Mouse (Mus musculus) G1E (cell line): ENCODE data around the gene Sntb2.

Source experiments
- CTCF ChIP-seq: IDR thresholded peaks from 2 replicates; pipeline ENCODE4 v1.5.1; 2012; ENCODE audit warnings: low read depth, low read length, inconsistent platforms, mixed read lengths
- GATA1 ChIP-seq: IDR thresholded peaks from 2 replicates; pipeline ENCODE4 v1.6.1; 2012; ENCODE audit warnings: borderline replicate concordance, low read length, inconsistent platforms, mixed read lengths
- TAL1 ChIP-seq: conservative IDR thresholded peaks from 2 replicates; pipeline ENCODE4 v1.6.1; 2012; ENCODE audit warnings: low read depth, low read length, inconsistent platforms, mixed read lengths

GRCm38 (mm10) chr8:106962322-106962721 is 26.8 kb downstream of the Sntb2 start:
- TF ChIP-seq CTCF (no peak), GATA1 (no peak), TAL1 (no peak)
